Comparison of ENCODE assay signal across 35 mouse cellular contexts in the genomic region with DNA sequence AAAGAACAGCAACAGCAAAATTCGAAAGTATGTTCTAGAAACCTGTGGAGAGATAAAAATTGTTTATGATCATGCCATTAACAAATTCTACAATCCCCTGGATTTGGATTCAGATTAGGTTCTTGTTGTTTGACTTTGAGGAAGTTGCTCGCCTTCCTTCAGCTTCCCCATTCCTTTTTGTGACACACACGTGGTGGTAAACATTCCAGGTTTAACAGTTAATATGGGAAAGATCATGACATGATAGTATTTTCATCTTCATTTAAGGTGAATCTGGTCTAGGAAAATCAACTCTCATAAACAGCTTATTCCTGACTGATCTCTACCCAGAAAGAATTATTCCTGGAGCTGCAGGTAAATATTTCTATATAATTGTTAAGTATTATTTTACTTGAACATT.
"Had no signal": no experiment of that assay in that cellular context is flagged by ENCODE, and none has a peak within 500 bp of the region (broad histone marks: within the 10 kb centered on the region; RNA-seq: fewer than 3 reads in every experiment).

No protein-coding gene starts in this region.

- ATAC-seq: hindbrain, embryonic 16.5 days; hindbrain, postnatal 0 days; inflammation-experienced regulatory T-cells, adult 6 months; intestine, embryonic 15.5 days; intestine, embryonic 16.5 days; intestine, postnatal 0 days had no signal

- H3K27me3 ChIP-seq: heart, embryonic 12.5 days; heart, embryonic 13.5 days; heart, embryonic 15.5 days; hindbrain, embryonic 12.5 days; hindbrain, embryonic 13.5 days; hindbrain, embryonic 15.5 days; intestine, embryonic 15.5 days; kidney, embryonic 15.5 days had no signal

- H3K4me1 ChIP-seq: heart, embryonic 10.5 days; heart, embryonic 12.5 days; heart, embryonic 13.5 days; heart, embryonic 15.5 days; hindbrain, embryonic 10.5 days; hindbrain, embryonic 12.5 days; hindbrain, embryonic 13.5 days; hindbrain, embryonic 15.5 days; intestine, embryonic 15.5 days; kidney, embryonic 15.5 days had no signal

- H3K9ac ChIP-seq: heart, embryonic 12.5 days; heart, embryonic 13.5 days; heart, embryonic 15.5 days; hindbrain, embryonic 12.5 days; hindbrain, embryonic 13.5 days; hindbrain, embryonic 14.5 days; hindbrain, embryonic 15.5 days; intestine, embryonic 15.5 days; kidney, embryonic 15.5 days had no signal

- H3K27ac ChIP-seq: heart, embryonic 10.5 days; heart, embryonic 13.5 days; heart, embryonic 15.5 days; hindbrain, embryonic 10.5 days; hindbrain, embryonic 12.5 days; hindbrain, embryonic 13.5 days; hindbrain, embryonic 14.5 days; hindbrain, embryonic 15.5 days; hindbrain, postnatal 0 days; intestine, embryonic 15.5 days; kidney, embryonic 15.5 days; kidney, postnatal 0 days; layer of hippocampus, adult 2 months had no signal

- H3K4me3 ChIP-seq: heart, embryonic 10.5 days; heart, embryonic 12.5 days; heart, embryonic 13.5 days; heart, embryonic 15.5 days; hindbrain, embryonic 10.5 days; hindbrain, embryonic 12.5 days; hindbrain, embryonic 13.5 days; hindbrain, embryonic 15.5 days; intestine, embryonic 15.5 days; kidney, embryonic 15.5 days; layer of hippocampus, adult 2 months had no signal

- DNase-seq: heart, postnatal 10 days; heart, postnatal 14 days; heart, postnatal 36 days; heart, postnatal 4 days; kidney, adult 11 months; kidney, adult 18-20 months; kidney, adult 2 months; kidney, adult 8-10 months; kidney, adult 9 months; kidney, postnatal 10 days; kidney, postnatal 14 days; kidney, postnatal 25 days; kidney, postnatal 36 days; kidney, postnatal 4 days; layer of hippocampus, adult 9-11 months; layer of hippocampus, postnatal 36 days had no signal

- H3K9me3 ChIP-seq: heart, embryonic 10.5 days; heart, embryonic 12.5 days; heart, embryonic 13.5 days; heart, embryonic 15.5 days; hindbrain, embryonic 10.5 days; hindbrain, embryonic 12.5 days; hindbrain, embryonic 13.5 days; hindbrain, embryonic 15.5 days; intestine, embryonic 15.5 days; kidney, embryonic 15.5 days had no signal

- H3K4me2 ChIP-seq: heart, embryonic 11.5 days; heart, embryonic 12.5 days; heart, embryonic 13.5 days; heart, embryonic 15.5 days; hindbrain, embryonic 12.5 days; hindbrain, embryonic 13.5 days; hindbrain, embryonic 14.5 days; hindbrain, embryonic 15.5 days; intestine, embryonic 15.5 days; kidney, embryonic 15.5 days had no signal
